Mouse (Mus musculus): Measurements from ENCODE around the gene Ebf1. TPM values are rescaled to one million over a fixed set of nuclear protein-coding genes. Genes with fewer than 3 reads are reported as not detected.

The Ebf1 gene
- polyA plus RNA-seq, 1 experiment from 2014 or later, result 5.0 TPM

DNA sequence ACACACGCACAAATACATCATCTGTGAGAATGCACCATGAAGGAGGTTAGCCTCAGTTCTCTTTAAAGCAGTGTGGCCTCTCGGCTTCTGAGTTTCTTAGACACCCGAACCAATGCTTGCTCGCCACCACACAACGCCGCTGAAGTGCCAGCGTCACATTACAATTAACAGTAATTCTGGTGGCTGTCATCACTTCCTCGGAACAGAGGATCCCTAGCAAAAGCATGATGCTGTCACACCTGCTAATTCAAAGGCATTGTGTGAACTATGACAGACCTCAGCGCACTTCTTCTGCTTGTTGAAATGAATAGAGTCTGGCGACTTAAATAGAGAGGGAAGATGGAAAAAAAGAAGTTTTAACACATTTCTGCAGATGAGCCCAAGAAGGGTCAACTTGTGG is 235.8 kb downstream of the Ebf1 start:
- Histone ChIP-seq H3K9me3 (ENCODE audit: low read length) (no peaks in the 10 kb centered on the region), H3K4me3 (ENCODE audit: low read depth, low read length) (no peak overlapping the region), H3K4me2 (ENCODE audit: low read depth, low read length) (no peak overlapping the region), H3K27ac (ENCODE audit: low read depth) (no peak overlapping the region), H3K27me3 (ENCODE audit: insufficient read depth, low read length) (no peaks in the 10 kb centered on the region), H3K36me3 (replicated peaks; ENCODE audit: insufficient read depth, low read length) (no peaks in the 10 kb centered on the region), H3K9ac (replicated peaks) (no peak overlapping the region), H3K4me1 (ENCODE audit: insufficient read depth) (no peaks in the 10 kb centered on the region)
- ATAC-seq (no peak), DNase-seq (no peak)
- WGBS (ENCODE audit: insufficient replicate concordance), result 87% methylated on average over 10 of the region's 10 CpGs
- TF ChIP-seq EP300 (IDR thresholded peaks at IDR 0.05; ENCODE audit: low read depth) (no peak), CTCF (IDR thresholded peaks at IDR 0.05; ENCODE audit: low read depth) (no peak)

DNA sequence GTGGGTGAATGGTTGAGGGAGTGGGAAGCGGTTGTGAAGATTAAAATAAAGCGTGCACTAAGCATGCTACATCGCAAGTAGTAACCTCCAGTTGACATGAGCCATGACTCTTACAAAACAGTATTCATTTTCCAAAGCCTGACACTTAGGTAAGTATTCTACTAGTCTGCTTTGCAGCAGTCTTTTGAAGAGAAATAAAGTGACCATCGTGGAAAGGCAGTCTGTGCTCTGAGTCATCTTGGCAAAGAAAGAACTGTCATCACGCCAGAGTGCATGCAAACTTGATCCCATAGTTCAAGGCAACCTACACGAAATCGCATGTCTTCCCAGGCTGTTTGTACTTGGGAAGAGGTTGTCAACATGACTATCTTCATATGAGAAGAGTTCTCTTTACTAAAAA is 237.4 kb downstream of the Ebf1 start:
- no peaks in the 10 kb centered on the region for H3K4me1 ChIP-seq (ENCODE audit: insufficient read depth)
- DNase-seq, result no peak
- TF ChIP-seq CTCF (IDR thresholded peaks at IDR 0.05; ENCODE audit: low read depth) (no peak), EP300 (IDR thresholded peaks at IDR 0.05; ENCODE audit: low read depth) (no peak)
- no peaks in the 10 kb centered on the region for H3K9me3 ChIP-seq (ENCODE audit: low read length)
- no peak overlapping the region for H3K4me3 ChIP-seq (ENCODE audit: low read depth, low read length)
- H3K4me2 ChIP-seq (ENCODE audit: low read depth, low read length), result no peak overlapping the region
- WGBS (ENCODE audit: insufficient replicate concordance), result 73% methylated on average over 7 of the region's 7 CpGs
- no peak for ATAC-seq
- H3K9ac ChIP-seq (replicated peaks), result no peak overlapping the region
- H3K36me3 ChIP-seq (replicated peaks; ENCODE audit: insufficient read depth, low read length), result no peaks in the 10 kb centered on the region
- H3K27ac ChIP-seq (ENCODE audit: low read depth), result no peak overlapping the region
- H3K27me3 ChIP-seq (ENCODE audit: insufficient read depth, low read length), result no peaks in the 10 kb centered on the region

DNA sequence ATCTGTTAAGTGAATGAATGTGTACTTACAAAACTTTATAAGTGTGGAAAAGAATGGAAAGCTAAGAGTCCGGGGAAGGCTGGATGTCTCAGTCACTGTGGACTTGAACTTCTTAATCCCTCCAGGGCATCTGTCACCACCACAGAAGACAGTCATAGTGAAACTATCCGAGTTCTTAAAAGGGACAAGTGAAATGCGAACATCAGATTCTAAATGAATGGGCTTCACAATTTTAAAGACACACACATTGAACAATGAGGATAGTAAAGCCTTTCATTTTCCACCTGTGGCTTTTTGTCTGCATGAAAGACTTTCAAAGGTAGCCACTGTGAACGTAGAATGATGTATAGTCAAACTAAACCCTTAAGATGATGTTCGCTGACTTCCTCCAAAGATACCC is 244.0 kb downstream of the Ebf1 start:
- Histone ChIP-seq H3K4me3 (ENCODE audit: low read depth, low read length) (no peak overlapping the region), H3K27ac (ENCODE audit: low read depth) (no peak overlapping the region), H3K9ac (replicated peaks) (no peak overlapping the region), H3K4me2 (ENCODE audit: low read depth, low read length) (no peak overlapping the region), H3K9me3 (ENCODE audit: low read length) (no peaks in the 10 kb centered on the region), H3K27me3 (ENCODE audit: insufficient read depth, low read length) (no peaks in the 10 kb centered on the region), H3K4me1 (ENCODE audit: insufficient read depth) (no peaks in the 10 kb centered on the region), H3K36me3 (replicated peaks; ENCODE audit: insufficient read depth, low read length) (no peaks in the 10 kb centered on the region)
- DNase-seq (no peak), ATAC-seq (no peak)
- WGBS (ENCODE audit: insufficient replicate concordance), result 80% methylated on average over 5 of the region's 5 CpGs
- TF ChIP-seq CTCF (IDR thresholded peaks at IDR 0.05; ENCODE audit: low read depth) (no peak), EP300 (IDR thresholded peaks at IDR 0.05; ENCODE audit: low read depth) (no peak)

DNA sequence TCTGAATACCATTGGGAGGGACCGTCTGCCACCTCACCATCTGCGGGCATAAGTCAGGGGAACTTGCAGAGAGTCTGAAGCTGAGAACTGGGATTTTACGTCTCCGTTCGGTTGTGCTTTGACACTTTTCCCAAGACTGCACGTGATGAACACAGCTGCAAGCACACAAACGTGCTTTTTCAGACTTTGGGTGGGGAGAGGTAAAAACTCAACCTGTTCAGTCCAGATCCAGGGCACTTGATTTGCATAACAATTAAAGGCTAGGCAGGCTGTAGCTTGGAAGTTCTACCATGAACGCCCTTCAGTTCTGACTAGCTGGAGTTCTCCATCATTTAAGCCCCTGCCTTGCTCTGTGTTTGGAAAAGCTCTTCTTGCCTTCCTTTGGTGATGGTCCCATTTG is 246.8 kb downstream of the Ebf1 start:
- Histone ChIP-seq H3K4me3 (ENCODE audit: low read depth, low read length) (no peak overlapping the region), H3K27ac (ENCODE audit: low read depth) (no peak overlapping the region), H3K4me1 (ENCODE audit: insufficient read depth) (no peaks in the 10 kb centered on the region), H3K9me3 (ENCODE audit: low read length) (no peaks in the 10 kb centered on the region), H3K36me3 (replicated peaks; ENCODE audit: insufficient read depth, low read length) (no peaks in the 10 kb centered on the region), H3K9ac (replicated peaks) (no peak overlapping the region), H3K27me3 (ENCODE audit: insufficient read depth, low read length) (no peaks in the 10 kb centered on the region), H3K4me2 (ENCODE audit: low read depth, low read length) (no peak overlapping the region)
- no peak for ATAC-seq
- TF ChIP-seq CTCF (IDR thresholded peaks at IDR 0.05; ENCODE audit: low read depth) (no peak), EP300 (IDR thresholded peaks at IDR 0.05; ENCODE audit: low read depth) (no peak)
- no peak for DNase-seq
- 79% methylated on average over 8 of the region's 8 CpGs for whole genome bisulfite sequencing (ENCODE audit: insufficient replicate concordance)

DNA sequence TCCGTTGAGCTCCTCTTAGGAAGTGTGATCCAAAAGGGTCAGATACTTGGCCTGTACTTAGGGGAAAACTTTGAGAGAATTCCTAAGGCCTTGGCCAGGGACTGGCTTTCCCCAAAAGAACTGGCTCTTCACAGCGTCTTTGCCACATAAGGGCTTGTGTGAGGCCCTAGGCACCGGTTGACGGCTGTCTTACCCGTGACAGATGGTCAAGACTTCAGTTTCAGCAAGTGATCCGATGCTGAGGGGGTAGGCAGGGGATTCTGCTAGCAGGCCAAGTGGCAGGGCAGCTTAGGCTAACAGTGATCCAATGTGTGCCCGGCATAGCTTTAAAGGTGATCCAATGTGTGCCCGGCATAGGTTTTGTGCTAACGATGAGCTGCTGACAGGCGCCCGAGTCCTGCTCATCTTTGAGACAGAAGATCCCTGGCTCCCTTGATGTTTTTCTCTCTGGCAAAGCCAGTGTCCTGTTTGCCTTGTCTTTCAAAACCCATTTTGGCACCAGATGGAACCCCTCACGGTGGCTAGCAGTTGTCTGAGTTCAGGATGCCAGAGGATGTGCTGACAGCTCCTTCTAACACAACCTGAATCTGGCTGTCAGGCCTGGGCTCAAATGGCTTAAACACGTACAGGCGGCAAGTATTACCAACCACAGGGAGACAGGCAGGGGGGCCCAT is 249.5 kb downstream of the Ebf1 start:
- 81% methylated on average over 14 of the region's 14 CpGs for WGBS (ENCODE audit: insufficient replicate concordance)
- ATAC-seq (no peak), DNase-seq (no peak)
- Histone ChIP-seq H3K9ac (replicated peaks) (no peak overlapping the region), H3K4me2 (ENCODE audit: low read depth, low read length) (no peak overlapping the region), H3K27ac (ENCODE audit: low read depth) (no peak overlapping the region), H3K4me3 (ENCODE audit: low read depth, low read length) (no peak overlapping the region), H3K27me3 (ENCODE audit: insufficient read depth, low read length) (no peaks in the 10 kb centered on the region), H3K9me3 (ENCODE audit: low read length) (no peaks in the 10 kb centered on the region), H3K4me1 (ENCODE audit: insufficient read depth) (no peaks in the 10 kb centered on the region), H3K36me3 (replicated peaks; ENCODE audit: insufficient read depth, low read length) (no peaks in the 10 kb centered on the region)
- TF ChIP-seq CTCF (IDR thresholded peaks at IDR 0.05; ENCODE audit: low read depth) (no peak), EP300 (IDR thresholded peaks at IDR 0.05; ENCODE audit: low read depth) (no peak)

DNA sequence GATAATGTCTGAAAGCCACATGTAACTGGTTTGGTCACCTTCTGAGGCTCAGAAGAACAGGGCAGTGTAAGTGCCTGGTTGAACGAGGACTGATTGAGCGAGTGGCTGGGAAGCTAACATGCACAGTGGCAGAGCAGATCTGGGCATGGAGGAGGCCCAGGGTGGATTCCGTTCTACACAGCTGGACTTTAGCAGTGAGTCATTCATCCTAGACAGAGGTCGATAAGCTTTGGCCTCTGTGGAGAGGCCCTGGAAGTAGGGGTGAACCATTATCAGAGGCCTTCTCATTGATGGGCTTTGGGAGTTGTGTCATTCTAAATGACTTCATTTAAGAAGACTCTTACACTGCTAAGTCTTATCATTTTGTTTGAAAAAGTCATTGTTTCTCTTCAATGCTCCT is 250.3 kb downstream of the Ebf1 start:
- Histone ChIP-seq H3K9ac (replicated peaks) (no peak overlapping the region), H3K27ac (ENCODE audit: low read depth) (no peak overlapping the region), H3K4me1 (ENCODE audit: insufficient read depth) (no peaks in the 10 kb centered on the region), H3K36me3 (replicated peaks; ENCODE audit: insufficient read depth, low read length) (no peaks in the 10 kb centered on the region), H3K4me2 (ENCODE audit: low read depth, low read length) (no peak overlapping the region), H3K4me3 (ENCODE audit: low read depth, low read length) (no peak overlapping the region), H3K27me3 (ENCODE audit: insufficient read depth, low read length) (no peaks in the 10 kb centered on the region), H3K9me3 (ENCODE audit: low read length) (no peaks in the 10 kb centered on the region)
- TF ChIP-seq CTCF (IDR thresholded peaks at IDR 0.05; ENCODE audit: low read depth) (no peak), EP300 (IDR thresholded peaks at IDR 0.05; ENCODE audit: low read depth) (no peak)
- no peak for DNase-seq
- no peak for ATAC-seq
- WGBS (ENCODE audit: insufficient replicate concordance), result 63% methylated on average over 4 of the region's 4 CpGs

DNA sequence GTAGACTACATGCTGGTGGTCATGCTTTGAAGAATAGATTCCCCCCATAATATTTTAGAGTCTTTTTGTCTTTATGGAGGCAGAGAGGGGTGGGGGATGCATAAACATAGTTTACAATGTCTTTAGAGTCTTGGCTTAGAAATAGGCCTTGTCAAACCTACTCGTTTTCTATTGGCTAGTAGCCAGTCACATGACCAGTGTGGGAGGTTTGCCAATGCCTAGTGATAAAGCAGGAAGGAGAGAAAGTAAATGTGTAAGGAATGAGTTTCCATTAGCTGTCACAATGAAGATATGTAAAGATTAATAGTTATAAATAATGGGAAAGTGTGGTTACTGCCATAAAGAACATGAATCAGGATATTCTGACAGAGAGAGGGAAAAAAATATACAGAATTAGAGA is 256.8 kb downstream of the Ebf1 start:
- no peak for ATAC-seq
- H3K4me2 ChIP-seq (ENCODE audit: low read depth, low read length), result no peak overlapping the region
- no peak overlapping the region for H3K27ac ChIP-seq (ENCODE audit: low read depth)
- no peaks in the 10 kb centered on the region for H3K4me1 ChIP-seq (ENCODE audit: insufficient read depth)
- 73% methylated on average over 1 of the region's 1 CpGs for WGBS (ENCODE audit: insufficient replicate concordance)
- no peaks in the 10 kb centered on the region for H3K36me3 ChIP-seq (replicated peaks; ENCODE audit: insufficient read depth, low read length)
- H3K27me3 ChIP-seq (ENCODE audit: insufficient read depth, low read length), result no peaks in the 10 kb centered on the region
- no peak for DNase-seq
- no peaks in the 10 kb centered on the region for H3K9me3 ChIP-seq (ENCODE audit: low read length)
- no peak for TF ChIP-seq EP300 (IDR thresholded peaks at IDR 0.05; ENCODE audit: low read depth)
- no peak for TF ChIP-seq CTCF (IDR thresholded peaks at IDR 0.05; ENCODE audit: low read depth)
- no peak overlapping the region for H3K9ac ChIP-seq (replicated peaks)
- no peak overlapping the region for H3K4me3 ChIP-seq (ENCODE audit: low read depth, low read length)
